8 mouse cellular contexts compared by ENCODE assay signal in the genomic region with DNA sequence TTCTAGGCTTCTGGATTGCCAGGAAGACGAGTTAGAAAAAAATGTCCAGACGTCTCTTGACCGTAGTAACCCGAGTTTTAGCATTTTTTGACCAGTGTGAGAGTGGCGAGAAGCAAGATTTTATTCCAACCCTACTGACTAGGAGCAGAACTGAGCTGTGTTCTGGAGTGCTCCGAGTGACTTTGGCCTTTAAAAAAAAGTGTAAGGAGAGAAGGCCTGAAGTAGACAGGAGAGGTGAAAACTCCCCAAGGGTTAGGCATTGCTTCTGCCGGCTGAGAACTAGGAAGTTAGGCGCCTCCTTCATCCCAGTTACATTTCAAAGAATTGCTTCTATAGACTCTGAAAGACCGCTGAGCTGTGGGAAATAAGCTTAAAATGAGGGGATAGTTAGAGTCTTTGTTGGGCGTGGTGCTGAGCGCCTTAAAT. TPM values are rescaled to one million over a fixed set of nuclear protein-coding genes. Genes with fewer than 3 reads are reported as not detected.
A peak's percentile ranks its signal among the peaks of the same experiment; 100 is the strongest.
DNase-seq lines count a peak whose midpoint lies in the region; ATAC-seq and TF ChIP-seq lines count a peak whose summit lies in the region.
"Had no signal": no experiment of that assay in that cellular context is flagged by ENCODE, and none has a peak within 500 bp of the region (broad histone marks: within the 10 kb centered on the region; RNA-seq: fewer than 3 reads in every experiment).

No protein-coding gene starts in this region.

- no peak for TF ChIP-seq CTCF in thymus, adult 2 months (IDR thresholded peaks at IDR 0.05; ENCODE audit: borderline replicate concordance, control insufficient read depth, extremely low read depth, insufficient read depth, low read length, poor library complexity)
- no peak for TF ChIP-seq CTCF in cortical plate, adult 2 months (IDR thresholded peaks at IDR 0.05; ENCODE audit: extremely low read depth, insufficient read depth, low read length)

- DNase-seq in thymus, adult 2 months = peak; percentile 15
- DNase-seq in thymus, adult 18-20 months = no peak
- peak; percentile 7 for DNase-seq in lung, postnatal 14 days
- no peak for DNase-seq in right cerebral cortex, postnatal 36 days (ENCODE audit: low spot score in 2 of 2)
- no peak for DNase-seq in left cerebral cortex, postnatal 36 days (ENCODE audit: low spot score in 2 of 2)

- peak; percentile 2; the same call in 1 of the 2 replicates for ATAC-seq in hindbrain, embryonic 13.5 days (ENCODE audit: low FRiP score)

- H3K27ac ChIP-seq in thymus, adult 2 months (ENCODE audit: control insufficient read depth, insufficient read depth, low read length) = peak overlapping the region; percentile 84
- H3K27ac ChIP-seq in cortical plate, adult 2 months (ENCODE audit: insufficient read depth, low read length) = peak overlapping the region; percentile 98; the same call in 1 of the 2 replicates
- H3K27ac ChIP-seq in hindbrain, embryonic 13.5 days = peak overlapping the region; percentile 97

- peaks cover 15% of the 10 kb centered on the region for H3K4me1 ChIP-seq in thymus, adult 2 months (replicated peaks; ENCODE audit: control insufficient read depth, insufficient read depth, low read length)
- H3K4me1 ChIP-seq in cortical plate, adult 2 months (ENCODE audit: control insufficient read depth, insufficient read depth, low read length) = peaks cover 3% of the 10 kb centered on the region; the same call in 1 of the 2 replicates
- peaks cover 13% of the 10 kb centered on the region for H3K4me1 ChIP-seq in hindbrain, embryonic 13.5 days (replicated peaks)

- peak overlapping the region; percentile 98 for H3K9ac ChIP-seq in hindbrain, embryonic 13.5 days

- H3K9me3 ChIP-seq in hindbrain, embryonic 13.5 days = no peaks in the 10 kb centered on the region

- no peak for TF ChIP-seq POLR2A in thymus, adult 2 months (IDR thresholded peaks at IDR 0.05; ENCODE audit: control insufficient read depth, extremely low read depth, insufficient read depth, low read length, poor library complexity)
- TF ChIP-seq POLR2A in cortical plate, adult 2 months (IDR thresholded peaks at IDR 0.05; ENCODE audit: extremely low read depth, insufficient read depth, low read length) = no peak

- H3K36me3 ChIP-seq in thymus, adult 2 months (ENCODE audit: control insufficient read depth, insufficient read depth, low read length) = no peaks in the 10 kb centered on the region
- H3K36me3 ChIP-seq in hindbrain, embryonic 13.5 days = no peaks in the 10 kb centered on the region

- H3K4me2 ChIP-seq in hindbrain, embryonic 13.5 days = peak overlapping the region; percentile 73

- no peaks in the 10 kb centered on the region for H3K27me3 ChIP-seq in thymus, adult 2 months (ENCODE audit: control insufficient read depth, insufficient read depth, low read length)
- H3K27me3 ChIP-seq in hindbrain, embryonic 13.5 days = no peaks in the 10 kb centered on the region

- H3K4me3 ChIP-seq in thymus, adult 2 months (ENCODE audit: control insufficient read depth, insufficient read depth, low read length) = peak overlapping the region; percentile 100
- H3K4me3 ChIP-seq in cortical plate, adult 2 months (ENCODE audit: insufficient read depth, low read length) = peak overlapping the region; percentile 71
- peak overlapping the region; percentile 90 for H3K4me3 ChIP-seq in hindbrain, embryonic 13.5 days

- WGBS in thymus, adult 2 months = 2% methylated on average over 11 of the region's 11 CpGs
- WGBS in hindbrain, embryonic 13.5 days = 2% methylated on average over 11 of the region's 11 CpGs

- intact Hi-C loops in left cerebral cortex, postnatal 36 days (cut with DNase I) = loop anchor here (5.0 kb wide), 1 partner anchor 125 kb away; no protein-coding TSS in a partner anchor

RNA-seq across cellular contexts. Expression of gene Krcc1, which starts 0.9 kb away (rescaled TPM):
- polyA plus RNA-seq in thymus, adult 2 months (2012; rRNA removed) = 7.7 and 8.9 TPM in 2 replicates
- polyA plus RNA-seq in cortical plate, adult 2 months (2012; rRNA removed) = 15.3 and 16.3 TPM in 2 replicates
- 24.2 and 25.5 TPM in 2 replicates for polyA plus RNA-seq in hindbrain, embryonic 13.5 days (2015; fragmentation: Nextera tagmentation; extraction: Ambion mirVana)
- 10 to 100 TPM; 14.1 to 15.2 TPM for total RNA-seq in left cerebral cortex, postnatal 36 days (2021)

RNA-seq across cellular contexts. Expression of gene Smyd1, which starts 49.7 kb away (rescaled TPM):
- 9.6 and 15.1 TPM in 2 replicates for polyA plus RNA-seq in thymus, adult 2 months (2012; rRNA removed)
- polyA plus RNA-seq in cortical plate, adult 2 months (2012; rRNA removed) = 1.4 and 1.9 TPM in 2 replicates
- polyA plus RNA-seq in hindbrain, embryonic 13.5 days (2015; fragmentation: Nextera tagmentation; extraction: Ambion mirVana) = 0.35 and 0.43 TPM in 2 replicates
- 1 to 10 TPM; 1.3 to 1.4 TPM for total RNA-seq in left cerebral cortex, postnatal 36 days (2021)

RNA-seq across cellular contexts. Expression of gene Cd8b1, which starts 50.3 kb away (rescaled TPM):
- 712 and 845 TPM in 2 replicates for polyA plus RNA-seq in thymus, adult 2 months (2012; rRNA removed)
- polyA plus RNA-seq in cortical plate, adult 2 months (2012; rRNA removed) = not detected in 2 replicates
- polyA plus RNA-seq in hindbrain, embryonic 13.5 days (2015; fragmentation: Nextera tagmentation; extraction: Ambion mirVana) = 0.10 TPM in 1 of 2 replicates, not detected in the other
- not detected for total RNA-seq in left cerebral cortex, postnatal 36 days (2021)
- total RNA-seq: layer of hippocampus, adult 18-20 months had no signal

Comparison
In these comparisons a context has a peak if more than half of its experiments do, and no peak if none do; other contexts are left out.
1. DNase-seq: peak in thymus, adult 2 months (single experiment) and lung, postnatal 14 days (single experiment); none in thymus, adult 18-20 months (0 of 2), right cerebral cortex, postnatal 36 days (0 of 2) and left cerebral cortex, postnatal 36 days (0 of 2).
2. RNA of gene Cd8b1, which starts 50.3 kb away (polyA plus RNA-seq): 712 to 845 TPM in thymus, adult 2 months; 0.10 TPM in hindbrain, embryonic 13.5 days and not detected in cortical plate, adult 2 months; every median in the first group is over 100 times any median in the second.
3. Peak in every context shown above with its lines, with median percentiles within 50 percentile points of each other: H3K27ac ChIP-seq and H3K4me3 ChIP-seq.